Mouse (Mus musculus): ENCODE measurements around the gene Bptf.
"Not testable (repeated sequence)": the region's sequence is repeated elsewhere in the genome, so short reads cannot be mapped to it uniquely, and the experiment has no call there.

Gene Bptf

GRCm38 (mm10) chr11:107046766-107047620 is 84.9 kb downstream of the Bptf start:
- DNase-seq: peak; percentile 15

- DNase-seq: no peak
Observed at GRCm38 (mm10) chr11:107045546-107045945, 86.4 kb downstream of the Bptf start.

GRCm38 (mm10) chr11:107044321-107044720 is 87.6 kb downstream of the Bptf start:
- peak; percentile 77 for DNase-seq

GRCm38 (mm10) chr11:107043361-107043760 is 88.6 kb downstream of the Bptf start:
- peak; percentile 28 for DNase-seq

- DNase-seq: no peak
Observed at GRCm38 (mm10) chr11:107041396-107041795, 90.5 kb downstream of the Bptf start.

- DNase-seq: no peak
Observed at GRCm38 (mm10) chr11:107039417-107039816, 92.5 kb downstream of the Bptf start.

- DNase-seq: no peak
Observed at GRCm38 (mm10) chr11:107034085-107034810, 97.7 kb downstream of the Bptf start.

- DNase-seq: no peak
Observed at GRCm38 (mm10) chr11:107031635-107032034, 100.3 kb downstream of the Bptf start.

GRCm38 (mm10) chr11:107029536-107029935 is 102.4 kb downstream of the Bptf start:
- DNase-seq: no peak

- DNase-seq: no peak
Observed at GRCm38 (mm10) chr11:107028754-107029153, 103.2 kb downstream of the Bptf start.

GRCm38 (mm10) chr11:107028275-107028618 is 103.7 kb downstream of the Bptf start:
- no peak for DNase-seq

- peak; percentile 92 for DNase-seq
Observed at GRCm38 (mm10) chr11:107027431-107028274, 104.3 kb downstream of the Bptf start.

GRCm38 (mm10) chr11:107026554-107027430 is 105.1 kb downstream of the Bptf start:
- DNase-seq: no peak

GRCm38 (mm10) chr11:107025411-107026321 is 106.3 kb downstream of the Bptf start, which contains the start of gene 1810010H24Rik:
Gene 1810010H24Rik, plus strand, starts transcription at chr11:107025681.
- peak; percentile 65 for DNase-seq

- DNase-seq: no peak
Observed at GRCm38 (mm10) chr11:107024406-107024805, 107.5 kb downstream of the Bptf start.

GRCm38 (mm10) chr11:107022050-107022683 is 109.8 kb downstream of the Bptf start:
- peak; percentile 9 for DNase-seq

GRCm38 (mm10) chr11:107019722-107020121 is 112.2 kb downstream of the Bptf start:
- not testable (repeated sequence) for DNase-seq

GRCm38 (mm10) chr11:107019318-107019717 is 112.6 kb downstream of the Bptf start:
- DNase-seq: no peak

GRCm38 (mm10) chr11:107018606-107019005 is 113.3 kb downstream of the Bptf start:
- no peak for DNase-seq

- no peak for DNase-seq
Observed at GRCm38 (mm10) chr11:107017339-107017886, 114.5 kb downstream of the Bptf start.

Measured in cerebellum, adult 9-11 months (tissue).